Mouse (Mus musculus): Measurements from ENCODE around the gene Rabif.
"Not testable (repeated sequence)": the region's sequence is repeated elsewhere in the genome, so short reads cannot be mapped to it uniquely, and the experiment has no call there.

GRCm38 (mm10) chr1:134519201-134519600 lies 24.8 kb downstream of the Rabif start:
- not testable (repeated sequence) for TF ChIP-seq CTCF (IDR thresholded peaks at IDR 0.05; ENCODE audit: low read depth, low read length); POLR2A (IDR thresholded peaks at IDR 0.05; ENCODE audit: insufficient read depth, low read length); EP300 (IDR thresholded peaks at IDR 0.05; ENCODE audit: insufficient read depth, low read depth, low read length)

Data from ES-Bruce4 (cell line).